Mouse (Mus musculus): ENCODE measurements around the gene Stk24. TPM values are rescaled to one million over a fixed set of nuclear protein-coding genes. Genes with fewer than 3 reads are reported as not detected.
A peak's percentile ranks its signal among the peaks of the same experiment; 100 is the strongest.

Stk24 gene
- total and polyA plus RNA-seq, 3 experiments, result 62.5 to 79.3 TPM; not detected in 1

GRCm38 (mm10) chr14:121371911-121372820 lies 7.6 kb downstream of the Stk24 start:
- H3K27ac ChIP-seq (ENCODE audit: control insufficient read depth, low read depth, low read length), result peak overlapping the region; percentile 71
- no peaks in the 10 kb centered on the region for H3K9me3 ChIP-seq (replicated peaks; ENCODE audit: insufficient read depth, low read length)
- H3K27me3 ChIP-seq (ENCODE audit: control insufficient read depth in 1 of 2, insufficient read depth in 2 of 2, low read length in 2 of 2), result no peaks in the 10 kb centered on the region
- TF ChIP-seq USF2 (IDR thresholded peaks at IDR 0.05; ENCODE audit: borderline replicate concordance in 1 of 2, insufficient read depth in 1 of 2, low read depth in 1 of 2, low read length in 2 of 2), result no peak
- peak; percentile 56; the same call in 1 of the 2 replicates for TF ChIP-seq GATA1 (IDR thresholded peaks at IDR 0.05; ENCODE audit: low read depth, low read length)
- TF ChIP-seq EP300 (IDR thresholded peaks at IDR 0.05; ENCODE audit: low read depth in 1 of 2, low read length in 2 of 2), result peak; percentile 12 to 27; a peak in 2 of 4 replicates
- TF ChIP-seq TAL1 (IDR thresholded peaks at IDR 0.05; ENCODE audit: low read length), result peak; percentile 3; the same call in 1 of the 2 replicates
- H3K4me3 ChIP-seq (ENCODE audit: control insufficient read depth in 1 of 2, insufficient read depth in 1 of 2, low read depth in 2 of 2, low read length in 2 of 2), result no peak overlapping the region
- peaks cover 93% of the 10 kb centered on the region for H3K79me2 ChIP-seq (ENCODE audit: control insufficient read depth, insufficient read depth, low read length, poor library complexity)
- H3K36me3 ChIP-seq (ENCODE audit: control insufficient read depth in 1 of 2, insufficient read depth in 2 of 2, low read length in 2 of 2), result peaks cover 2 to 81% of the 10 kb centered on the region in 2 experiments; a peak in 3 of 4 replicates
- H3K4me1 ChIP-seq (ENCODE audit: control insufficient read depth in 1 of 2, insufficient read depth in 2 of 2, low read length in 2 of 2), result peaks cover 32 to 69% of the 10 kb centered on the region in 2 experiments
- H3K9ac ChIP-seq (ENCODE audit: control insufficient read depth, low read depth, low read length, poor library complexity, severe bottlenecking), result no peak overlapping the region
- DNase-seq (ENCODE audit: low read depth, low spot score), result peak; percentile 59

- Histone ChIP-seq H3K9me3 (replicated peaks; ENCODE audit: insufficient read depth, low read length) (no peaks in the 10 kb centered on the region), H3K9ac (ENCODE audit: control insufficient read depth, low read depth, low read length, poor library complexity, severe bottlenecking) (no peak overlapping the region), H3K36me3 (ENCODE audit: control insufficient read depth in 1 of 2, insufficient read depth in 2 of 2, low read length in 2 of 2) (peaks cover 0 to 79% of the 10 kb centered on the region in 2 experiments; a peak in 3 of 4 replicates), H3K79me2 (ENCODE audit: control insufficient read depth, insufficient read depth, low read length, poor library complexity) (peaks cover 89% of the 10 kb centered on the region), H3K4me1 (ENCODE audit: control insufficient read depth in 1 of 2, insufficient read depth in 2 of 2, low read length in 2 of 2) (peaks cover 37 to 83% of the 10 kb centered on the region in 2 experiments), H3K27ac (ENCODE audit: control insufficient read depth, low read depth, low read length) (peak overlapping the region; percentile 11; the same call in 1 of the 2 replicates), H3K4me3 (ENCODE audit: control insufficient read depth in 1 of 2, insufficient read depth in 1 of 2, low read depth in 2 of 2, low read length in 2 of 2) (no peak overlapping the region), H3K27me3 (ENCODE audit: control insufficient read depth in 1 of 2, insufficient read depth in 2 of 2, low read length in 2 of 2) (no peaks in the 10 kb centered on the region)
- TF ChIP-seq MAX (IDR thresholded peaks at IDR 0.05; ENCODE audit: low read length) (0 out of 2 replicates have a peak, but pooled peaks have one; percentile 10), TBP (IDR thresholded peaks at IDR 0.05; ENCODE audit: low read depth, low read length) (no peak)
- DNase-seq (ENCODE audit: low read depth, low spot score), result peak; percentile 46
Observed at GRCm38 (mm10) chr14:121369385-121369784, 10.4 kb downstream of the Stk24 start.

GRCm38 (mm10) chr14:121368108-121368705 lies 11.6 kb downstream of the Stk24 start:
- Histone ChIP-seq H3K4me3 (ENCODE audit: control insufficient read depth in 1 of 2, insufficient read depth in 1 of 2, low read depth in 2 of 2, low read length in 2 of 2) (no peak overlapping the region), H3K9me3 (replicated peaks; ENCODE audit: insufficient read depth, low read length) (no peaks in the 10 kb centered on the region), H3K27ac (ENCODE audit: control insufficient read depth, low read depth, low read length) (no peak overlapping the region), H3K4me1 (ENCODE audit: control insufficient read depth in 1 of 2, insufficient read depth in 2 of 2, low read length in 2 of 2) (peaks cover 42 to 85% of the 10 kb centered on the region in 2 experiments), H3K9ac (ENCODE audit: control insufficient read depth, low read depth, low read length, poor library complexity, severe bottlenecking) (no peak overlapping the region), H3K27me3 (ENCODE audit: control insufficient read depth in 1 of 2, insufficient read depth in 2 of 2, low read length in 2 of 2) (no peaks in the 10 kb centered on the region), H3K79me2 (ENCODE audit: control insufficient read depth, insufficient read depth, low read length, poor library complexity) (peaks cover 89% of the 10 kb centered on the region), H3K36me3 (ENCODE audit: control insufficient read depth in 1 of 2, insufficient read depth in 2 of 2, low read length in 2 of 2) (peaks cover 0 to 80% of the 10 kb centered on the region in 2 experiments; a peak in 3 of 4 replicates)
- TF ChIP-seq ZC3H11A (IDR thresholded peaks at IDR 0.05; ENCODE audit: low read depth, low read length) (no peak), ZMIZ1 (IDR thresholded peaks at IDR 0.05; ENCODE audit: low read depth, low read length) (no peak), TAL1 (IDR thresholded peaks at IDR 0.05; ENCODE audit: low read length) (no peak), JUND (IDR thresholded peaks at IDR 0.05; ENCODE audit: low read depth, low read length) (no peak), HCFC1 (IDR thresholded peaks at IDR 0.05; ENCODE audit: low read depth, low read length) (no peak), ETS1 (IDR thresholded peaks at IDR 0.05; ENCODE audit: low read depth, low read length) (no peak), RCOR1 (IDR thresholded peaks at IDR 0.05; ENCODE audit: low read depth, low read length) (no peak), KAT2A (conservative IDR thresholded peaks at IDR 0.05; ENCODE audit: low read depth, low read length) (no peak), UBTF (IDR thresholded peaks at IDR 0.05; ENCODE audit: borderline replicate concordance, insufficient read depth, low read depth, low read length) (no peak), MAX (IDR thresholded peaks at IDR 0.05; ENCODE audit: low read length) (no peak), CHD1 (IDR thresholded peaks at IDR 0.05; ENCODE audit: low read depth, low read length) (no peak), MXI1 (IDR thresholded peaks at IDR 0.05; ENCODE audit: low read depth, low read length) (no peak)
- peak; percentile 29 for DNase-seq (ENCODE audit: low read depth, low spot score)
